Mouse (Mus musculus) heart, adult 2 months (tissue): ENCODE data around the gene Mmp25. TPM values are rescaled to one million over a fixed set of nuclear protein-coding genes. Genes with fewer than 3 reads are reported as not detected.

Source experiments
- DNase-seq, 2 experiments: peaks; one replicate each; pipeline ENCODE4 v3.0.0; 2021
- H3K27ac ChIP-seq: fragments of 200-600 bp; 2 replicates; pipeline ENCODE4 v1.8.1; 2022
- H3K27me3 ChIP-seq: fragments of 200-500 bp; 2 replicates; pipeline ENCODE4 v1.6.1; 2012; ENCODE audit warnings: mild to moderate bottlenecking, low read length, inconsistent platforms, mixed read lengths; ENCODE audit not compliant: control insufficient read depth, insufficient read depth
- H3K36me3 ChIP-seq: fragments of 200-500 bp; 2 replicates; pipeline ENCODE4 v1.6.1; 2012; ENCODE audit warnings: low read length, inconsistent platforms; ENCODE audit not compliant: control insufficient read depth, insufficient read depth
- H3K4me1 ChIP-seq: fragments of 200-500 bp; 2 replicates; pipeline ENCODE4 v1.6.1; 2011; ENCODE audit warnings: low read length; ENCODE audit not compliant: control insufficient read depth, insufficient read depth
- H3K4me3 ChIP-seq: fragments of 200-600 bp; 2 replicates; pipeline ENCODE4 v1.8.1; 2022
- H3K79me2 ChIP-seq: fragments of 200-500 bp; replicated peaks from 2 replicates; pipeline ENCODE4 v1.6.1; 2012; ENCODE audit warnings: mild to moderate bottlenecking, inconsistent platforms, low read length, moderate library complexity, mixed read lengths; ENCODE audit not compliant: control insufficient read depth, insufficient read depth
- H3K9ac ChIP-seq: fragments of 200-500 bp; 2 replicates; pipeline ENCODE4 v1.6.1; 2012; ENCODE audit warnings: low read depth, mild to moderate bottlenecking, control low read depth, inconsistent platforms, low read length, mixed read lengths
- CTCF ChIP-seq: fragments of 200-600 bp; IDR thresholded peaks from 2 replicates; pipeline ENCODE4 v1.8.1; 2022; ENCODE audit warnings: antibody characterized with exemption, mild to moderate bottlenecking, moderate library complexity
- EP300 ChIP-seq: fragments of 200-500 bp; IDR thresholded peaks from 2 replicates; pipeline ENCODE4 v1.6.1; 2011; ENCODE audit warnings: low read depth, low read length, control low read depth; ENCODE audit not compliant: insufficient read depth
- POLR2A ChIP-seq: fragments of 200-500 bp; IDR thresholded peaks from 2 replicates; pipeline ENCODE4 v1.6.1; 2011; ENCODE audit warnings: mild to moderate bottlenecking, low read depth, low read length, control low read depth; ENCODE audit not compliant: insufficient read depth
- WGBS: fragments of 180-500 bp; shearing (Covaris S2); methylation state at CpG from one replicate; pipeline ENCODE4 v1.1.7; 2018; 5-methylcytosine and 5-hydroxymethylcytosine counted together
- intact Hi-C: fragments of 180-260 bp; cut with DNase I; formaldehyde crosslinking; loops from one replicate; pipeline ENCODE4 v1.15.1; 2025
- polyA plus RNA-seq: library from polyadenylated mRNA; depleted of rRNA; stranded (reverse); fragments of >200 nt; gene quantifications from 2 replicates; pipeline ENCODE4 v1.2.3, GENCODE M21; 2012
- total RNA-seq, 2 experiments: library from RNA; stranded (reverse); gene quantifications; 2 replicates each; pipeline ENCODE4 v1.2.3; 2021

Gene Mmp25
- total and polyA plus RNA-seq, 3 experiments = 0.09 to 0.21 (median 0.10) TPM

DNA sequence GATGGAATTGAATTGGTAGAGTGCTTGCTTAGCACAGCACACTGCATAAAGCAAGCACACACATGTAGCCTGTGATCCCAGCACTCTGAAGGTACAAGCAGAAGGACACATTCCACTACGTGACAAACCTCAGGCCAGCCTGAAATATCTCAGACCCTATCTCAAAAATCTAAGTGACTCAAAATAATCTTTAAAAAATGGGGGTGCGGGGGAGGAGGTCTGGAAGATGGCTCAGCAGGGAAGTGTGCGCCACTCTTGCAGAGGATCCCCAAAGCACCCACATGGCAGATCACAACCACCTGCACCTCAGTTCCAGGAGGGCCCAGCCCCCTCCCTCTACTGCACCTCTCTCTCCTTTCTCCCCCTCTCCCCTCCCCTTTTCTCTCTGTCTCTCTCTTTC, 26.4 kb upstream of the Mmp25 start:
- Histone ChIP-seq H3K9ac (no peak overlapping the region), H3K4me3 (no peak overlapping the region), H3K36me3 (no peaks in the 10 kb centered on the region), H3K27ac (no peak overlapping the region), H3K79me2 (no peaks in the 10 kb centered on the region), H3K27me3 (no peaks in the 10 kb centered on the region), H3K4me1 (peaks cover 2% of the 10 kb centered on the region)
- no peak for DNase-seq
- intact Hi-C loops = loop anchor here (2.0 kb wide), 1 partner anchor 129 kb away; no protein-coding TSS in a partner anchor
- no peak for TF ChIP-seq CTCF
- TF ChIP-seq EP300 = no peak
- TF ChIP-seq POLR2A = no peak
- 91% methylated on average over 3 of the region's 3 CpGs for WGBS

DNA sequence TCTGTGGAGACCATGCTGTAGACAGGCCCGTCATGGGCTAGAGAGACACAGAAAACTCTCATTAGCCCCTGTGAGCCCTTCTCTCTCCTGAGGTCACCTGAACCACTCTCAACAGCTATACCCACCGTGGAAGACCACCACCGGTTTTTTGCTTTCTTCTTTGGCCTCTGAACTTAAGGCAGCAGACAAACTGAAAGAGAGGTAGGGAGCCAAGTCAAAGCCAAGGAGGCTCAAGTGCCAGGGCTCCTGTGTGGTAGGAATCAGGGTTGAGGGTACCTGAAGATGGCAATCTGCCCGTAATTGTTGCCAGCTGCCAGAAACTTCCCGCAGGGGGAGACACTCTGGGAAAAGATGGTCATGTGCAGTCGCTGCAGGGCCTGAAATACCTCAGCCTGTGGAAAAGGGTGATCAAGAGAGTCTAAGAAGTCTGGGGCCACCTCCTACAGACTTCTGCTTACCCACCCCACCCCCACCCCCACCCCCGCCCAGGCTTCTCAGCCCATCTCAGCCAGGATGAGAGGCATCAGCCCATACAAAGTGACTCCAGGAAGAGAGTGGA, 25.5 kb upstream of the Mmp25 start:
- Histone ChIP-seq H3K9ac (no peak overlapping the region), H3K4me1 (peaks cover 2% of the 10 kb centered on the region), H3K27ac (no peak overlapping the region), H3K27me3 (no peaks in the 10 kb centered on the region), H3K36me3 (no peaks in the 10 kb centered on the region), H3K4me3 (no peak overlapping the region), H3K79me2 (no peaks in the 10 kb centered on the region)
- WGBS = 88% methylated on average over 7 of the region's 7 CpGs
- intact Hi-C loops = loop anchor here (2.0 kb wide), 1 partner anchor 130 kb away; no protein-coding TSS in a partner anchor
- DNase-seq = no peak
- TF ChIP-seq POLR2A (no peak), CTCF (no peak), EP300 (no peak)

DNA sequence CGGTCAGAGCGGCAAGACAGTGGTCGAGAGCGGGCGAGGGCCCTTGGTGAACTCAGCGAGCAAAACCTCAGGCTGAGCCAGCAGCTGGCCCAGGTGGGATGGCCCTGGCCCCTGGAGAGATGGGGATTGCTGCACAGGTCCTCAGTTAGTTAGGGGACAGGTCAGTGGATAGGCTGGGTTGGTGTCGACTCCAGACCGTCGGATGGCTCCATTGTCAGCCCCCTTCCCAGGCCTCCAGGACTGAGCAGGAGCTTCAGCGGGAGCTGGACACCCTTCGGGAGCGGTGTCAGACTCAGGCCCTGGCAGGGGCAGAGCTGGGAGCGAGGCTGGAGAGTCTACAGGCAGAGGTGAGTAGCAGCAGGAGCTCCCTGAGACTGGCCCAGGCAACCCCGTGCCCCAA, 20.4 kb upstream of the Mmp25 start:
- Histone ChIP-seq H3K4me1 (no peaks in the 10 kb centered on the region), H3K4me3 (no peak overlapping the region), H3K79me2 (no peaks in the 10 kb centered on the region), H3K9ac (no peak overlapping the region), H3K27ac (no peak overlapping the region), H3K36me3 (no peaks in the 10 kb centered on the region), H3K27me3 (no peaks in the 10 kb centered on the region)
- DNase-seq = no peak
- 82% methylated on average over 14 of the region's 14 CpGs for WGBS
- intact Hi-C loops = no loop called here
- TF ChIP-seq POLR2A (no peak), CTCF (no peak), EP300 (no peak)

DNA sequence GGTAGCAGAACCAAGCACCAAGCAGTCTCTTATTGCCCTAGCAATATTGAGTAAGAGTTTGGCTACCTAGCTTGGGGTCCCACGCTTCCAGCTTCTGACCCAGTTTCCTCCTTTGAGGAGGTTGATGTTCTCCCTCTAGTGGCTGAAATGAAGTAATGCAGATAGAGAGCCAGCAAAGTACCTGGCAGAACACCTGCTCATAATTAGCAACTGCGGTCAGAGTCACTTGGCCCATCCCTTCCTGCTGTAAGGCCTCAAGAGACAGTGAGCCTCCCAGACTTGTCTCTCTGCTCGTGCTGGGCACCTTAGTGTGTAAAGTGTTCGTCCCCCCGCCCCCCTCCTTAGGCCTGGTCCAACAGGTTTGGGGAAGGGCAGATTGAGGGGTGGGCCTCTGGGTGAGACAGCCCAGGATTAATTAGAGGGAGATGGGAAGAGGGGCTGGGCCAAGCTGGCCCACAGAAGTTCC, 19.5 kb upstream of the Mmp25 start:
- TF ChIP-seq EP300 = 0 out of 2 replicates have a peak, but pooled peaks have one; percentile 31
- peak; percentile 88 for TF ChIP-seq CTCF
- no peak for TF ChIP-seq POLR2A
- Histone ChIP-seq H3K79me2 (no peaks in the 10 kb centered on the region), H3K9ac (no peak overlapping the region), H3K27me3 (peaks cover 2% of the 10 kb centered on the region; the same call in 1 of the 2 replicates), H3K36me3 (no peaks in the 10 kb centered on the region), H3K27ac (no peak overlapping the region), H3K4me3 (no peak overlapping the region), H3K4me1 (no peaks in the 10 kb centered on the region)
- DNase-seq = no peak
- intact Hi-C loops = no loop called here
- WGBS = 31% methylated on average over 5 of the region's 5 CpGs

DNA sequence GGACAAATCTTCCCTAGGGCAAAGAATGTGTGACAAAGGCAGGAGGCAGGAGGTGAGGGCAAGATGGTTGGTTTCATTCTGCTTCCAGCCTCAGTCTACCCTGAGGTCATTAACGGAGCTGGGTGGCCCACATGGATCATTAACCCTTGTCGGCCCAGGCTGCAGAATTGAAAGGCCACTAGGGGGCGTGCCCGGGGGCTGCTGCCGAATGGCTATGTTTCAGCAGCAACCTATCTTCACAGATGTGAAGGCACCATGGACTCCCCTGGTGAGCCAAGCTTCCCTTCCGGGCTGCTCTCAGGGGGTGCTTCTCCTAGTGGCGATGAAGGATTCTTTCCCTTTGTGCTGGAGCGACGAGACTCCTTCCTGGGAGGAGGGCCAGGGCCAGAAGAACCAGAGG, 16.4 kb upstream of the Mmp25 start:
- H3K27me3 ChIP-seq = peaks cover 2% of the 10 kb centered on the region; the same call in 1 of the 2 replicates

DNA sequence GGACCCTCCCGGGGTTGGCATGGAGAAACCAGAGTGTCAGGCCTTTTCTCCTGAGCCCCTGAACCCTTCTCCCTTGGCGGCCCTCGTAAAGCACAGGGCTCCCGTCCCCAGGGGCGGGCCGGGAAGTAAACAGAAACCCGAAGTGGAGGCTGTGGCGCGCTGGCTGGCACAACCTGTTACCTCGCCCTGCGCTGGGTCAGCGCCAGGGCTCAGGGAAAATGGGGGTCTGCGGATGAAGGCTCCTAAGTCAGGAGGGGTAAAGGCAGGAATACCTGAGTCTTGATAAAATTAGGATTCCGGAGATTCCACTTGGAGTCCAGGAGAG, 15.8 kb upstream of the Mmp25 start:
- intact Hi-C loops = loop anchor here (2.0 kb wide), 1 partner anchor 46 kb away; no protein-coding TSS in a partner anchor
- TF ChIP-seq EP300 (no peak), CTCF (no peak), POLR2A (no peak)
- Histone ChIP-seq H3K36me3 (no peaks in the 10 kb centered on the region), H3K4me3 (no peak overlapping the region), H3K79me2 (no peaks in the 10 kb centered on the region), H3K9ac (no peak overlapping the region), H3K27ac (no peak overlapping the region), H3K4me1 (no peaks in the 10 kb centered on the region), H3K27me3 (peaks cover 2% of the 10 kb centered on the region; the same call in 1 of the 2 replicates)
- no peak for DNase-seq
- 4% methylated on average over 14 of the region's 14 CpGs for WGBS

More for the DNA sequence above, 16.4 kb upstream of the Mmp25 start:
- Histone ChIP-seq H3K4me3 (no peak overlapping the region), H3K36me3 (no peaks in the 10 kb centered on the region), H3K9ac (no peak overlapping the region), H3K27ac (no peak overlapping the region), H3K79me2 (no peaks in the 10 kb centered on the region), H3K4me1 (no peaks in the 10 kb centered on the region)
- no peak for DNase-seq
- intact Hi-C loops = loop anchor here (2.0 kb wide), 1 partner anchor 45 kb away; no protein-coding TSS in a partner anchor
- 4% methylated on average over 9 of the region's 9 CpGs for WGBS
- TF ChIP-seq POLR2A (no peak), CTCF (peak; percentile 55)
